Mouse (Mus musculus) olfactory bulb, adult 2 months (tissue): ENCODE results near the gene P4hb.

ENCODE experiments used
- CTCF ChIP-seq: fragments of 200-500 bp; IDR thresholded peaks from 2 replicates; pipeline ENCODE4 v1.5.1; 2012; ENCODE audit warnings: low read depth, mild to moderate bottlenecking, low read length, moderate library complexity; ENCODE audit not compliant: insufficient read depth
- POLR2A ChIP-seq: fragments of 200-500 bp; IDR thresholded peaks from 2 replicates; pipeline ENCODE4 v1.6.1; 2012; ENCODE audit warnings: mild to moderate bottlenecking, low read depth, low read length, moderate library complexity; ENCODE audit not compliant: insufficient read depth

- TF ChIP-seq POLR2A (no peak), CTCF (no peak)
Observed at GRCm38 (mm10) chr11:120622805-120623204, 49.8 kb upstream of the P4hb start.
